18 mouse cellular contexts compared by ENCODE assay signal in genomic region chr4:119614078-119614477, GRCm38 (mm10). TPM values are rescaled to one million over a fixed set of nuclear protein-coding genes. Genes with fewer than 3 reads are reported as not detected.
A peak's percentile ranks its signal among the peaks of the same experiment; 100 is the strongest.
DNase-seq lines count a peak whose midpoint lies in the region; ATAC-seq and TF ChIP-seq lines count a peak whose summit lies in the region.
"Had no signal": no experiment of that assay in that cellular context is flagged by ENCODE, and none has a peak within 500 bp of the region (broad histone marks: within the 10 kb centered on the region; RNA-seq: fewer than 3 reads in every experiment).

No protein-coding gene starts in this region.

- H3K9me3 ChIP-seq in intestine, embryonic 16.5 days (ENCODE audit: control insufficient read depth, low read length) = no peaks in the 10 kb centered on the region
- H3K9me3 ChIP-seq in intestine, postnatal 0 days (ENCODE audit: control insufficient read depth) = no peaks in the 10 kb centered on the region
- no peaks in the 10 kb centered on the region for H3K9me3 ChIP-seq in midbrain, embryonic 16.5 days (replicated peaks; ENCODE audit: control insufficient read depth, low read length, poor library complexity, severe bottlenecking)
- H3K9me3 ChIP-seq: embryonic facial prominence, embryonic 13.5 days had no signal

- H3K27me3 ChIP-seq in intestine, embryonic 16.5 days (replicated peaks; ENCODE audit: control insufficient read depth, insufficient read depth, low read length) = no peaks in the 10 kb centered on the region
- no peaks in the 10 kb centered on the region for H3K27me3 ChIP-seq in intestine, postnatal 0 days (replicated peaks; ENCODE audit: control insufficient read depth, insufficient read depth, low read length)
- H3K27me3 ChIP-seq in midbrain, embryonic 16.5 days (ENCODE audit: control insufficient read depth, insufficient read depth, low read depth, low read length) = no peaks in the 10 kb centered on the region
- H3K27me3 ChIP-seq: embryonic facial prominence, embryonic 13.5 days had no signal

- H3K4me3 ChIP-seq in intestine, embryonic 16.5 days (ENCODE audit: low read length) = no peak overlapping the region
- no peak overlapping the region for H3K4me3 ChIP-seq in intestine, postnatal 0 days (ENCODE audit: low read depth, low read length)
- H3K4me3 ChIP-seq in midbrain, embryonic 16.5 days (ENCODE audit: low read depth, low read length) = no peak overlapping the region
- H3K4me3 ChIP-seq: embryonic facial prominence, embryonic 13.5 days had no signal

- DNase-seq in adrenal gland, postnatal 14 days = peak; percentile 7
- no peak for DNase-seq in adrenal gland, postnatal 10 days
- DNase-seq in MN1 (ENCODE audit: low spot score) = peak; percentile 29
- no peak for DNase-seq in layer of hippocampus, postnatal 25 days (ENCODE audit: extremely low spot score in 1 of 2, low spot score in 1 of 2)
- no peak for DNase-seq in cerebellum, adult 9-11 months
- DNase-seq: adrenal gland, postnatal 25 days; cerebellum, postnatal 36 days had no signal

- WGBS in intestine, embryonic 16.5 days = 32% methylated on average over 1 of the region's 1 CpGs
- 26% methylated on average over 1 of the region's 1 CpGs for WGBS in intestine, postnatal 0 days
- WGBS in midbrain, embryonic 16.5 days = 64% methylated on average over 1 of the region's 1 CpGs

- no peak for ATAC-seq in intestine, embryonic 16.5 days
- no peak for ATAC-seq in intestine, postnatal 0 days
- ATAC-seq in midbrain, embryonic 16.5 days = no peak
- ATAC-seq: forebrain, embryonic 14.5 days had no signal

- H3K27ac ChIP-seq in intestine, embryonic 16.5 days (ENCODE audit: low read length) = peak overlapping the region; percentile 37; the same call in 1 of the 2 replicates
- H3K27ac ChIP-seq in intestine, postnatal 0 days (ENCODE audit: low read depth, low read length) = no peak overlapping the region
- peak overlapping the region; percentile 47; the same call in 1 of the 2 replicates for H3K27ac ChIP-seq in midbrain, embryonic 16.5 days (ENCODE audit: low read length)
- H3K27ac ChIP-seq: embryonic facial prominence, embryonic 13.5 days had no signal

- H3K4me1 ChIP-seq in intestine, embryonic 16.5 days (ENCODE audit: control insufficient read depth, insufficient read depth, low read length) = peaks cover 7% of the 10 kb centered on the region
- no peaks in the 10 kb centered on the region for H3K4me1 ChIP-seq in intestine, postnatal 0 days (replicated peaks; ENCODE audit: control insufficient read depth, insufficient read depth, low read length)
- H3K4me1 ChIP-seq in midbrain, embryonic 16.5 days (ENCODE audit: control insufficient read depth, insufficient read depth, low read length) = peaks cover 7% of the 10 kb centered on the region; the same call in 1 of the 2 replicates
- H3K4me1 ChIP-seq: embryonic facial prominence, embryonic 13.5 days had no signal

- H3K9ac ChIP-seq in intestine, embryonic 16.5 days (ENCODE audit: low read depth, low read length) = no peak overlapping the region
- H3K9ac ChIP-seq in intestine, postnatal 0 days (ENCODE audit: low read depth, low read length) = no peak overlapping the region
- H3K9ac ChIP-seq in midbrain, embryonic 16.5 days (ENCODE audit: low read depth, low read length) = no peak overlapping the region
- H3K9ac ChIP-seq: embryonic facial prominence, embryonic 13.5 days had no signal

- no peak for TF ChIP-seq CTCF in intestine, postnatal 0 days (IDR thresholded peaks at IDR 0.05; ENCODE audit: low read depth)

- H3K36me3 ChIP-seq in intestine, embryonic 16.5 days (ENCODE audit: control insufficient read depth, insufficient read depth, low read length) = no peaks in the 10 kb centered on the region
- peaks cover 9% of the 10 kb centered on the region for H3K36me3 ChIP-seq in intestine, postnatal 0 days (ENCODE audit: control insufficient read depth, insufficient read depth)
- H3K36me3 ChIP-seq in midbrain, embryonic 16.5 days (ENCODE audit: control insufficient read depth, insufficient read depth, low read length) = no peaks in the 10 kb centered on the region

- H3K4me2 ChIP-seq in intestine, embryonic 16.5 days (ENCODE audit: low read depth, low read length) = no peak overlapping the region
- H3K4me2 ChIP-seq in intestine, postnatal 0 days (replicated peaks; ENCODE audit: low read depth) = no peak overlapping the region
- H3K4me2 ChIP-seq in midbrain, embryonic 16.5 days (ENCODE audit: low read length) = no peak overlapping the region
- H3K4me2 ChIP-seq: embryonic facial prominence, embryonic 13.5 days had no signal

RNA-seq across cellular contexts. Expression of gene Guca2a, which starts 23.4 kb away (rescaled TPM):
- not detected in 2 replicates for total RNA-seq in adrenal gland, postnatal 14 days (2021)
- total RNA-seq in adrenal gland, postnatal 10 days (2021) = not detected
- polyA plus RNA-seq in intestine, embryonic 16.5 days (2015; fragmentation: Nextera tagmentation; extraction: Ambion mirVana) = 362 and 472 TPM in 2 replicates
- polyA plus RNA-seq in intestine, postnatal 0 days (2015; fragmentation: Nextera tagmentation; extraction: Ambion mirVana) = 1,981 and 2,155 TPM in 2 replicates
- not detected in 2 replicates for polyA plus RNA-seq in midbrain, embryonic 16.5 days (2015; fragmentation: Nextera tagmentation; extraction: Ambion mirVana)
- not detected for total RNA-seq in layer of hippocampus, postnatal 25 days (2021)
- total RNA-seq: ES-E14; gastrocnemius, adult 18-20 months; heart, adult 8-10 months; left cerebral cortex, postnatal 36 days had no signal
- polyA plus RNA-seq: embryonic facial prominence, embryonic 13.5 days; forebrain, embryonic 14.5 days; stomach, embryonic 14.5 days; thymus, postnatal 0 days had no signal

RNA-seq across cellular contexts. Expression of gene Guca2b, which starts 44.7 kb away (rescaled TPM):
- total RNA-seq in adrenal gland, postnatal 14 days (2021) = not detected in 2 replicates
- total RNA-seq in adrenal gland, postnatal 10 days (2021) = not detected
- 93.8 and 157 TPM in 2 replicates for polyA plus RNA-seq in intestine, embryonic 16.5 days (2015; fragmentation: Nextera tagmentation; extraction: Ambion mirVana)
- polyA plus RNA-seq in intestine, postnatal 0 days (2015; fragmentation: Nextera tagmentation; extraction: Ambion mirVana) = 1,738 and 1,809 TPM in 2 replicates
- polyA plus RNA-seq in midbrain, embryonic 16.5 days (2015; fragmentation: Nextera tagmentation; extraction: Ambion mirVana) = not detected in 2 replicates
- not detected for total RNA-seq in layer of hippocampus, postnatal 25 days (2021)
- total RNA-seq: adrenal gland, postnatal 25 days; ES-E14; gastrocnemius, adult 18-20 months; left cerebral cortex, postnatal 36 days had no signal
- polyA plus RNA-seq: embryonic facial prominence, embryonic 13.5 days; forebrain, embryonic 14.5 days; stomach, embryonic 14.5 days had no signal

Comparison
In these comparisons a context has a peak if more than half of its experiments do, and no peak if none do; other contexts are left out.
1. DNase-seq: peak in adrenal gland, postnatal 14 days (single experiment) and MN1 (single experiment); none in adrenal gland, postnatal 10 days (single experiment), layer of hippocampus, postnatal 25 days (0 of 2) and cerebellum, adult 9-11 months (single experiment).